Mouse (Mus musculus): ENCODE measurements around the gene Mnat1. TPM values are rescaled to one million over a fixed set of nuclear protein-coding genes. Genes with fewer than 3 reads are reported as not detected.
"Not testable (repeated sequence)": the region's sequence is repeated elsewhere in the genome, so short reads cannot be mapped to it uniquely, and the experiment has no call there.

Gene Mnat1
- total RNA-seq, 2 experiments from 2014 or later = 19.7 to 23.3 TPM

DNA sequence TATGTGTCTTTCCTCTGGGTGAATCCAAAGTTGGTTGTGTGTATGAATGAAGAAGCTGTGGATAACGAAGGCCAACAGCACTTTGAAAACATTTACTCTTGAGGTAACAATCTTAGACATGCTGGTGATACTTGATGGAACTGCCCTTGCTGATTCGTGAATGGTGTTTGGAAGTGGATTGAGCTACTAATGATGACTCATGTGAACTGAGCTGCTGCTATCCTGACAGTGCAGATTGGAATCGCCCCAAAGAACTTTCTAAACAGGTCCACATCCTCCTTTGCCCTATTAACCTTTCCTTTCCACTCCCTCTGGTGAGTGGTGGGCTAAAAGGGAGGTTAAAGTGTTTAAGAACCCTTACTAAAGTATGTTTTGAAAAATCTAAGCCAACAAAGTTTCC, 17.2 kb downstream of the Mnat1 start:
- DNase-seq = no peak

DNA sequence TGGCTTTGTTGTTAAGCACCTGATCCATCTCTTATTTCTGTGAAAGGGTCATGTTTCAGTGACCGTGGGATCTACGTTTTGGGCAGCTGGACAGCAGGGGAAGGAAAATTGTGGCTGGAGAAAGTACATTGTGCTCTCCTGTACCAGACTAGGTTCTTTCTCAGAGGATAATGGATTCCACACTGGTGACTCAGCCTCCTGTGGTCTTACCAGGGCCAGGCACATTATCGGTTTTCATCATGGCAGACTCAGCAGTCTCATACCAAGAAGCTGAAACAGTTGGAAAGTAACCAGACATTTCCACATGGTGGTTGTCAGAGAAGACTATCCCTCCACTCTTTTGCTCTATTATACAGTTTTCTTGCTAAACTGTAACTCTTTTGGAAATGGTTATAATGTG, 23.7 kb downstream of the Mnat1 start:
- peak in 1 of 2 experiments; percentile 35 for DNase-seq

DNA sequence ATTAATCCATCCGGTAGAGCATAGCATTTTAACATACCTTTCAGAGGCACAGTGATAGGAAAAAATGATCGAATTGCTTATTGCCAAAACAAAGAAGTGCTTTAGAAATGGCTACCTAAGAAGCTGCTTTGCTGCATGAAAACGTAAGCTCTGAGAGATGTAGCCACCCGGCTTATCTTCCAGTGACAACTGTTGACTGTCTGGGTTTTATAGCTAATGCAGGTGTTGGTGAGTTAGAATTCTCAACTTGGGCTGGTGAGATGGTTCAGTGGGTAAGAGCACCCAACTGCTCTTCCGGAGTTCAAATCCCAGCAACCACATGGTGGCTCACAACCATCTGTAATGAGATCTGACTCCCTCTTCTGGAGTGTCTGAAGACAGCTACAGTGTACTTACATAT, 27.5 kb downstream of the Mnat1 start:
- not testable (repeated sequence) for DNase-seq

DNA sequence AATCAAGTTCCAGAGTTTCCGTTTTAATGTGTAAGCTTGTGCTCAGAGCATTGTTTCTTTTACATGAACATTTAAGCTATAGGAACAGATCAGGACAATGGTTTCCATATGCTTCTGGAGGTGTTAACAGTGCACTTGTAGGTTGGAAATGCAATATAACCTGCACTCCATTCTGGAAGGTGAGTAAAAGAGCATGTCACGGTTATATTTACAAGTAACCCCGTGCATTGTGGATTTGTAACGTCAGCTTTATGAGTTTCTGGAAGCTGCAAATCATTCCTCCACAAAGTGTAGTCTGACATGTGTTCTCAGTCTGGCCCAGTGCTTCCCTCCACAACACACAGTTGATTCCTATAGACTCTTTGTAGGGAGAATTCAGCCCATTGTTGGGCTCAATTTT, 30.6 kb downstream of the Mnat1 start:
- DNase-seq = no peak

DNA sequence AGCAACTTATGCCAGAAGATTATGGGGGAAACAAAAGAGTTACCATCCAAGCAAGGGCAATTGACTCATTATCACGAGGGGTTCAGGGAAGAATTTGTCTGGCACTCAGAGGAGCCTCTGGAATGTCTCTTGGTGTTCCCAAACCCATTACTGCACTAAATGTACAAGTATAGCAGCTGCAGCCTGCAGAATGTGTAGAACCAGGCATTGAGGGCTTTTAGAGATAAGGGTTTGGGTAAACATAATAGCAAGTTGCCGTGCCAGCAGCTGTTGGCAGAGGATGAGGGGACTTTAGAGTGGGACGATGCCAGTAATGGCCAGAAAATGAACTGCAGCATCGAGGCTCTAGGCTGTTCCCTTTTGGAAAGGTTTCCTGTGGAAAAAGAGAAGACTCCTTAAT, 36.8 kb downstream of the Mnat1 start:
- DNase-seq = peak in 1 of 2 experiments; percentile 20

DNA sequence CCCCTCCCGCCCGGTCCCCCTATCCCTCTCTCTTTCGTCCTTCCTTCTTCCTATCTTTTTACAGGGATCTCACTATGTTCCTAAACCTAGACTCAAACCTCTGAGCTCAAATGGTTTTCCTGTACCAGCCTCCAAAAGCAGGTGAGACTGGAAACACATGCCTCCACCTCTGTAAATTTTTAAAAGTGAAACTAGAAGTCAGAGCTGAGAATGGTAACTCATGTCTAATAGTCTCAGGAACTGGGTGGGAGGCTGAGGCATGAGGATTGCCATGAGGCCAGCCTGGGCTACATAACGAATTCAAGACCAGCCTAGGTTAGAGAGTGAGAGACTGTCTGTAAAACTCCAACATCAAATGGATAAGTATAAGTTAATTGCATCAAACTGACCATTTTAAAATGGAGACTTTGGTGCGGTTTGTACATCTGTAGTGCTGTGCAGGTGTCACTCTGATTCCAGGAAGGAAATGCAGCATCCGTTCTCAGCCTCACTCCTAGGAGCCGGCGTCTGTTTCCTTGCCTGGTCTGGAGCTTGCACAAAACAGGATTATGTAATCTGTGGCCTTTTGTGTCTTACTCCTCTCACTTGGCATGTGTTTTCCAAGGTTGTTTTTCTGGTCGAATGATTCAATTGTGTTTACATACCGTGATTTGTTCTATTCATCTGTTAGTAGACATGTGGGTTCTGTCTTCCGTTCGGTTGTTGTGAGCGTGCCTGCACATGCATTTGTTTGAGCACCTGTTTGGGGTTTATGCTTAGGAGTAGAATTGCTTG, 39.1 kb downstream of the Mnat1 start:
- peak; percentile 34 to 40 for DNase-seq

DNA sequence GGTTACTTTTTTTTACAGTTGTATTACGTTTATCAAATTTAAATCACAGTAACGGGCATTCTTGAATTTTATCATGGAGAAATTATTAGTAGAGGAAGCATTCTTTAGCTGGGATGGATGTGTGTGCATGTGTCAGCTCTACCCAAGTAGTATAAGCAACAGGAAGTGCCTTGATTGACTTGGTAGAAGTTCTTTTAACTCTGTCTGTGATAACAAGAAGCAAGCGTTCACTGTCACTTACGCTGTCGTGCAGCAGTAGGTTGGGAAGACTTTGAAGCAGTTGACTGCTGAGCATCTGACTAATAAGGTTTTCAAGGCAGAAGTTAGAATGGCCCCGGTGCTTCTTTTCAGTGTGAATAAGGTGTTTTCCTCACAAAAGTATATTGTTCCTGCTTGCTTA, 47.3 kb downstream of the Mnat1 start:
- DNase-seq = no peak

DNA sequence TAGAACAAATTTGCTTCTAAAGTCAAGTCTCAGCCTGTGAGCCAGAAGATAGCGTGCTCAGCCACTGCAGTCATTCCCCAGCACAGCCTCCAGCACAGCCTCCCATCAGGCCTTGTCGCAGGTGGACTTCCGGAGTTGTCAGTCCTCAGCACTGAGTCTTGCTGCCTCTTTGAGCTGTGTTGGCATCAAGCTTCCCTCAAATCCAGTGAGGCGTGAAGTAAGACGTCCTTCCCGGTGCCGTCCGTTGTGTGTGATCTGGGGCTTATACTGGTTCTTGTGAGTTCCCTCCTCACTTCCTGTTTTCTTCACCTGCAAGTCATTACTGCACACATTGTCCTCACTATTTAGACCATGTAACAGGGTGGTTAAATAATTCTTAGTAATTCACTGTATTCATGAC, 60.4 kb downstream of the Mnat1 start:
- DNase-seq = no peak

DNA sequence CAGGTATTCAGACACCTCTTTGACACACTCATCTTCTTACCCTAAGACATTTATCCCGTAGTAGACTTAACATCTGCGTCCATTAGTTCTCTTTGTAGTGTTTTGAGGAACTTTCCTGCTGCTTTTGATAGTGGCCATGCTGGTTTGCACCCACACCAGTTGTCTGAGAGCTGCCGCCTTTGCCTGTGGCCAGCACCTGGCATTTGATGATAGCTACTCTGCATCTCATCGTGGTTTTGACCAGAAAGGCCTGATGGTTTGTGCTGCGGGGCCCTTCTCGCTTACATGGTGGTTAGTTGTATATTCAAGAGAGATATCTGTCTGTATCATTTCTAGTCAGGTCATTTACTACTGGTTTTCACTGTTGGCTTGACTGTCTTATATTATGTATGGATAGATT, 73.8 kb downstream of the Mnat1 start:
- DNase-seq = no peak

DNA sequence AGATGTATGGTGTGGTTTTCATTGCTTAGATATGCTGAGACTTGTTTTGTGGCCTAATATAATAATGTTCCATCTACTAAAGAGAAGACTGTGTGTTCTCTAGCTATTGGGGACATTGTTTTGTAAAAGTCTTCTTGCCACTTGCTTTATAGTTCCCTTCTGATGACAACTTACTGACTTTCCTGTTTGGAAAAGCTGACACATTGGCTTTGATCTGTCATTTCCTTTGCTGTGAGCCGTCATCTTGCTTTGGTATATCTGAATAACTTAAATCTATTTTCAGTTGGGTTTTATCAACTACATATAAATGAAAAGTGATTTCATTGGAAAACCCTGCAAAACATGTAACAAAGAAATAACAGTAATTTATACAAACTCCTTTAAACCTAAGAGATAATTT, 74.9 kb downstream of the Mnat1 start:
- no peak for DNase-seq

DNA sequence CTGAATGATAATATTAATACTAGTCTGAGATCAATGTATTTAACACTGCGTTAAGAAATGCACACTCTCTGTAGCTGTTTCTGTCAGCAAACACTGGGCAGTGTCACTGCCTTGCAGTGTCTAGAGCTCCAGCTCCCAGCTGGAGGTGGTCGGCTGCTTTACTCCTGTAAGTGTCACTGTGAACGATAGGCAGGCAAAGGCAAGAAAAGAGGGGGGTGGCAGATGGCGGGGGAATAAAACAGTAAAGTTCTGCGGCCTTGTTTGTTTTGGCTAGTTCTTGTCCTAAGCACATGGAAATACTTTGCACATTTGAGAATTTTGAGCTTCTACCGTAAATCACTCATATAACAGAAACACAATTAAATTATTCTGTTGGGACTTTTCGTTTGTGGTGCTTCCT, 75.9 kb downstream of the Mnat1 start:
- DNase-seq = no peak

DNA sequence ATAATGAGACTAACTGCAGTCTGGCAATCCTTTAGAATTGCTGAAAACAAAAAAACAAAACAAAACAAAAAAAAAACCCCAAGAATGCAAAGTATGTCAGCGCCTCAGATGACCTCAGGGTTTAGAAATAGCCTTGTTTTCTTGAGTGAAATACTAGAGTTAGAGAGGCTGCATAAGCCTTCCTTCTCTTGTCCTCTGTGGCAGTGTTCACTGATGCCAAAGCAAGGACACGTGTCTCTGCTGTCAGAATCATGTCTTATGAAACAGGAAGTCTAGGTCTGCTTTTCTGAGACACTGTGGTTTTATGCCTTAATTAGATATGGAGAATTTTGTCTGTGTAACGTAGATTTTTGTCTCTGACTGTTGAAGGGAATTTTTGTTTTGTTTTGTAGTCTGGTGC, 78.1 kb downstream of the Mnat1 start:
- peak; percentile 24 to 34 for DNase-seq

DNA sequence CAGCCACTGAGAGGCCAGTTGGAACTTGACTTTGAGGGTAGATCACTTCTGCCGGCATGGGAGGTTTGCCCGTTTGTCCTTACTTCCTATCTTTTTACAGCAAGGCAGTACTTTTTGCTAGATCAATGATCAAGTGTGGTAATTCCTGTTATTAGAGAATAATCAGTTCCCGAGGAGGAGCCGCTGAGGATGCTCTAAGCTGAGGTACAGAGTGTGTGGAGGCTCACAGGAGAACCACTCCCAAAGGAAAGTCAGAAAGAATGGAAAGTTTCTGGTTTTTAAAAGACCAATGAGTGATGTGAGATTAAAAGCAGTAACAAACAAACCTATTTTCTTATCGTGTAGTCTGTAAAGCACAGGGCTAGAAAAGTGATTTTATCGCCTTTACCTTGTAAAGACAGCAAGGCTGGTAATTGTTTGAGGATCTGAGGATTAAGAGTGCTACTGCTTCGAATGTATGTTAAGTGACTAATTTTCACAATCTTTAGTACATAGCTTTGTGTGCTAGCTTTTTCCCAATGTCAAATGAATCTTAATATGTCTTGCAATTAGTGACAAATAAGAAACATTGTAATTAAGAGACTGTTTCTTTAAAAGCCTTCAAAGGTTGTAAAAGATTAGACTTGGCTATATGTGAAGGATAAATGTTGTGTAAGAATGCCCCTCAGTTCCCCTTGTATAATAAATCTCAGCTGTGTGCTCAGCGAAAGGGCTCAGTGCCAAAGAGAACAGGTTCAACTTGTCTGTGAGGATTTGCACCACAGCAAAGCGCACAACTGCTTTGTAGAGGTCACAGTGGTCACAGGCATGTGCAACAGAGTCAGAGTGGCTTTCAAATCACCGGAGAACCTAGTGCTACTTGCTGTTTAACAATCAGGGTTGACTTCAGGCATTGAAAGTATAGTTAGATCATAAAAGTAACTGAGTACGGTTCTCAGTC, 82.5 kb downstream of the Mnat1 start:
- peak; percentile 48 to 62 for DNase-seq

DNA sequence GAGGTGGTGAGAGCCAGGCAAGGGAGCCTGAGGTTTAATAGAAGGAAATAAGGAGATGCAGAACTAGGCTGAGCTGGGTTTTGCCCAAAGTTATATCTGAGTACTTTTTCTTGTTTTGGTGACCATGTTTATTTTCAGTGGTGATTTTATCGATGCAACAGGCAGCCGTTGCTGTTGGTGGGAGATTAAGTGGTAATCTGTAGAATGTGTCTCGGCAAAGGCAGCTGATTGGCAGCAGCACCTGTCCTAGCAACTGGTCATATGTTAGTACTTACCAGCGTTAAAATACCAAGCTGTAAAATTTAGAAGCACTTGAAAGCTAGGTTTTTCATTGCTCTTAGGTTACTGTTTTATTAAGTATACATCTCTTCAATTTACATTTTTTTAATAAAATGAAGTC, 83.5 kb downstream of the Mnat1 start:
- DNase-seq = no peak

DNA sequence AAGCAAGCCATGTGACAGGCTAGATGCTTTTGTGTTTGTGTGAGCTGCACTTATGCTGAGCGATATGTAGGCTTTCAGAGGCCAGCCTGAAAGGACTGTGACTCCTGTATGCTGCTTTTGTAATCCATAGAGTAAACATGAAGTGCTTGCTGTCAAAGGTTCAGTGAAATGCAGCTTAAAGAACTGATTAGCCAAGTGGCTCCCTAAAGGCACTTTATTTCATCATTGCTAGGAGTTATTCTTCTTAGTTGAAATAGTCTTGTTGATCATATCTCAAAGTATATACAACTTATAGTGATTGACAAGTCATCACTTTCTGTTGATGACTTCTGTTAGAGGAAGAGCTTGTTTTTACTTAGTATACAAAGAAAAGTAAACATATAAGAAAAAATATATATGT, 83.9 kb downstream of the Mnat1 start:
- no peak for DNase-seq

DNA sequence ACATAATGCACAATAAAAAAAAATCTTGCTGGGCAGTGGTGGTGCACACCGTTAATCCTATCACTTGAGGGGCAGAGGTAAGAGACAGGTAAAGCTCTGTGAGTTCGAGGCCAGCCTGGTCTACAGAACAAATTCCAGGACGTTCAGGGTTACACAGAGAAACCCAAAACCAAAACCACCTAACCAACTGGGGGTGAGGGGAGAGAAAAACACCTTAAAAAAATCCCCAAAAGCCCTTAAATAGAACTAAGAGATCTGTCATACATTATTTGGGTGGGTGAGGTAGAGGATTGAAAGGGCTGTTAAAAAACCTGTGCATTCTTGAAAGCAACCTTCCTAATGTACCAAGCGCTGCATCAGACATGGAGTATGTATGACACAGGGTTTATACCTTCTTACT, 85.0 kb downstream of the Mnat1 start:
- no peak for DNase-seq

DNA sequence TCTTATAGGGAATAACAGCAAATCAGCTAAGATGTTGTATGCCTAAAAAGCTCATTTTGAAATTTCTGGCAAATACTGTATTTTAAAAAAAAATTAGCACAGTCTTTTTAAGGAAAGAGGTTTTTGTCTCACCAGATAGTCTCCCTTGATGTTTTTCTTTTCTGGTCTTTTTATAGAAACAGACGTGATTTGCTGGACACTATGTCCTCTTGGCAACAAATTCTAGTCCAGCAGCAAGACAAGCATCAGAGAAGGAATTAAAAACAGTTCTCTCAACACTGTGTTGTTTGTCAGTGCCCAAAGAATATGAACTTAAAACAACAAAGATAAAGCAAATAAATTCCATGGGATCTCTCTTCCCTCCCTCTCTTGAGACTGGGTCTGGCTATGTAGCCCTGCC, 85.6 kb downstream of the Mnat1 start:
- DNase-seq = no peak

DNA sequence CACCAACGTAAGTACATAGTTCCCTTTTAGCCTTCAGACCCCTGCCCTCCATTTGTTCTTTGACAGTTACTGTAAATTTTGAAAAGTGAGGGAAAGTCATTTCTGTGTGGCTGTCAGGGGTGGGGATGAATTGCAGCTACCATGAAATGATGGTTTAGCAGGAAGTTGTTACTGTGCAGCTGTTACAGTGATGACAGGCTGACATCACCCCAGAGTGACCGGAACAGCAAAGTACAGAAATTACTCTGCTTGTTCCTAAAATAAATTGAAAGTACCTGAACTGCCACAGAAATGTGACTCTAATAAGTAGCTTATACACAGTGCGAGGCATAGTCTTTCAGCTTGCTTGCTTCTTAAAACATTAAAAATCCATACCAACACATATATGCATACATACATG, 86.9 kb downstream of the Mnat1 start:
- no peak for DNase-seq

DNA sequence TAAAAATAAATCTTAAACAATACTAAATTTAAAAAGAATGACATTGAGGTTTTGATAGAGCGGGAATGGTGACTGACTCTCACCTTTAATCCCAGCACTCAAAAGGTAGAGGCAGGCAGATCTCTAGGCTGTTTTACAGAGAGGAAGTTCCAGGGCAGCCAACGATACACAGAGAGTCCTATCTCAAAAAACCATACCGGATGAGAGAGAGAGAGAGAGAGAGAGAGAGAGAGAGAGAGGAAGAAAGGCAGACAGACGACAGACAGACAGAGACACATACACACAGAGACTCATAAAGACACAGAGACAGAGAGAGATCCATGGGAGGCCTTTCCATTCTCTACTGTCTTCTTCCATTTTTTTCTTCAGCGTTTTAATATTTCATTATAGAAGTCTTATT, 92.3 kb downstream of the Mnat1 start:
- no peak for DNase-seq

DNA sequence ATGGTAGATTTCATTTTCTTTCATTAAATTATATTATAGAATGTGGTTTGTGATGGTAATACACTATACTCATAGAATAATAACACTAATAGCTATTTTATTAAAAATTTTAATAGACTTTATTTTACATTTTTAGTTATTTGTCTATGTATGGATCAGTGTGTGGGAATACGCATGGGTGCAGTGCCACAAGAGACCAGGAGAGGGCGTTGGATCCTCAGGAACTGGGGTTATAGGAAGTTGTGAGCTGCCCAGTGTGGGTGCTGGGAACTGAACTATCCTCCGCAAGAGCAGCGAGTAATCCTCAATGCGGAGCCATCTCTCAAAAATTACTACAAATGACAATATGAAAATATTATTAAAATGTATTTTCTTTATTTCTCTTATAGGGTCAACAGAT, 95.1 kb downstream of the Mnat1 start:
- DNase-seq = no peak

DNA sequence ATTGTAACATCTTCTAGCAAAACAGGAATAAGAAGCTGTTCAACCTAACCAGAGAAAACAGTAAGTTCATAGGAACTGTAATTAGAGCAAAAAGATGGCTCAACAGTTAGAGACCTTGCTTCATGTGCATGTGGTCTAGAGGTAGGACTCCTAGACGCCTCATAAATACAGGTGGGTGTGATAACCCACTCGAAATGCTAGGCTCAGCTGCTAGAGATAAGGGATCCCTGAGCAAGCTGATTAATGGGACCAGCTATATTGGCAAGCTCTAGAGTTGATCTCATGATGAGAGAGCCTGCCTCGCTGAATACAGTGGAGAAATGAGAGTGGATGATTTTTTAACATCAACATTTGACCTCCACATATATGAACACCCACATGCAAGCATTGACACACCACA, 97.7 kb downstream of the Mnat1 start:
- no peak for DNase-seq

DNA sequence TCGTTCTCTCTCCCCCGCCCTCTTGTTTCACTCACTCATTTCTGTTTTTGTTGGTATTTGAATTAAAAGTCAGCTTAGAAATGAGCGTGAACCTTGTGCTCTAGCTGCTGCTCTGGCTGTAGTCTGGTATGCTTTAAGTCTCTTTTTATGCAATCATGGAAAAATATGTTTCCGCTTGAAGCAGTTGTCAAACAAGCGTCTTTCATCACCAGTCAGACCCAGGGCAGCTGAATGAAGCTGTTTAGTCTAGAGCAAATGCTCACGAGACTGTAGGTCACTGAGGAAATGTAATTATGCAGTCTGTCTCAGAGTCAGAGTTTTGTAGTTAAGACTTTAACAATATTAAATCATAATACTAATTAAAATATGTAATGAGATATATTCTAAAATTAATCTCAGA, 100.4 kb downstream of the Mnat1 start:
- DNase-seq = no peak

DNA sequence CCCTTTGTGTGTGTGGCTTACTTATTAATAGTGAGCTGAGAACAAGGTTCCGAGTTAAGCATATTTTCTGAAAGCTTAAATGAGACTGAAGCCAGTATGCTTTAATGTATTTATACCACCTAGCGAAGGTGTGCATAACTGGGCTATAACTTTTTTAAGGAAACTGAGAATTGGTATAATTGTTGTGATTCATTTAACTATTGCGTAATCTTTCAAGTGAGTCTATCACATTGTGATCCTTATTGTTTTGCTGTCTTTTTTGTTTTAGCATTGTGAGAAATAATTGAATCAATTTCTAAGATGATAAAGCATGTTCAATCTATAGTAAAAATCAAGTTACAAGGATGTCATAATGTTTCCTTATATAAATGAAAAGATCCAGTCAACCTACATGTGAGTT, 104.9 kb downstream of the Mnat1 start:
- no peak for DNase-seq

DNA sequence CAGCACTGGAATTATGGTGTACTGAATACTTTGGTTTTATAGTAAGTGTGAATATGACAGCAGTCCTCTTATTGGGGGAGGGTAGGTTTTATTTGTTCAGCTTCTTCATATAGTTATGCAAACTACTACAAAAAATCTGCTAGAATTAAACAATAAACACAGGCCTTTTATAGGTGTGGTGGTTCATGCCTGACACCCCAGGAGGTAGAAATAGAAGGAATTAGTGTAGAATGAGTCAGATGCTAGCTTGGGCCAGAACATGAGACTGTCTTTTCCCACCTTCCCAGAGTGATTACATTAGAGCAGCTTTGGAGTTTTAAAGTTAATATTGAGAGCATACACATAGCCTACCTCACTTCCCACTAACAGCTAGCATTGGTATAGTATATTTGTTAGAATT, 106.7 kb downstream of the Mnat1 start:
- DNase-seq = no peak
